Mouse (Mus musculus): ENCODE data around the gene Pcgf2.

DNA sequence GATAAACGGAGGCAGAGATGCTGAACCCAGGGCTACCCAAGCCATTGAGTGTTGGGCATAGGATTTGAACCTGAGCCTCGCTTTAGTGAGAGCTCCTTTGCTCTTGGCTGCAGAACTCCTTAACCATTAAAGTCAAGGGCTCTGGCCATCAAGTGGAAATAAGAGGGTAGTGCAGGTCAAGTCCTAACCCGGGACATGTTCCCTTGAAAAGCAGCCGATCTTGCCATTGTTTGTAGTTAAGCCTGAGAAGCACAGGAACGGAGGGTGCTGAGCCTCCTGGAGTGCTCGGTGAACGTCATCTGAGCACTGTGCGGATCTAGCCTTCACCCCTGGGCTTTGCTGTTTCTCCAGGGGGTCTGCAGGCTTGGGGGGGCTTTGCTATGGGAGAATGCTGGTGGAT is 22.5 kb downstream of the Pcgf2 start:
- TF ChIP-seq CTCF (IDR thresholded peaks at IDR 0.05; ENCODE audit: low read depth, low read length), result no peak
- no peak for TF ChIP-seq GATA1 (IDR thresholded peaks at IDR 0.05; ENCODE audit: borderline replicate concordance, low read length)
- TF ChIP-seq TAL1 (conservative IDR thresholded peaks at IDR 0.05; ENCODE audit: low read depth, low read length), result no peak
